Mouse (Mus musculus) myocyte (in vitro differentiated cells): ENCODE measurements around the gene Sbk1.

Experiments
- CEBPB ChIP-seq: IDR thresholded peaks from 2 replicates; pipeline ENCODE4 v1.6.1; 2011; ENCODE audit warnings: mild to moderate bottlenecking, moderate library complexity; ENCODE audit not compliant: poor library complexity, insufficient read depth, severe bottlenecking
- E2F4 ChIP-seq: IDR thresholded peaks from one replicate; pipeline ENCODE4 v1.6.1; 2011; ENCODE audit warnings: mild to moderate bottlenecking, control low read depth, moderate library complexity; ENCODE audit not compliant: insufficient read depth
- MAX ChIP-seq: IDR thresholded peaks from one replicate; pipeline ENCODE4 v1.6.1; 2011; ENCODE audit warnings: low read depth, mild to moderate bottlenecking, control low read depth
- MYOD1 ChIP-seq, 3 experiments: IDR thresholded peaks; one replicate each; pipeline ENCODE4 v1.6.1; 2011; ENCODE audit warnings: control low read depth in 2 of 3, low read depth in 2 of 3, mild to moderate bottlenecking in 2 of 3, moderate library complexity in 1 of 3; ENCODE audit not compliant: insufficient read length in 2 of 3, control insufficient read depth in 1 of 3
- MYOG ChIP-seq, 3 experiments: IDR thresholded peaks; one replicate each; pipeline ENCODE4 v1.6.1; 2011; ENCODE audit warnings: control low read depth in 2 of 3, low read depth in 2 of 3, mild to moderate bottlenecking in 2 of 3; ENCODE audit not compliant: insufficient read length in 2 of 3, control insufficient read depth in 1 of 3, insufficient read depth in 1 of 3
- POLR2A ChIP-seq: IDR thresholded peaks from one replicate; pipeline ENCODE4 v1.6.1; 2011; ENCODE audit warnings: low read depth, mild to moderate bottlenecking, control low read depth, moderate library complexity; ENCODE audit not compliant: insufficient read length
- POLR2AphosphoS2 ChIP-seq: IDR thresholded peaks from one replicate; pipeline ENCODE4 v1.6.1; 2011; ENCODE audit warnings: low read depth, control low read depth; ENCODE audit not compliant: insufficient read length
- REST ChIP-seq: IDR thresholded peaks from one replicate; pipeline ENCODE4 v1.6.1; 2011; ENCODE audit warnings: mild to moderate bottlenecking, control low read depth, moderate library complexity; ENCODE audit not compliant: insufficient read depth, insufficient read length
- SRF ChIP-seq: IDR thresholded peaks from one replicate; pipeline ENCODE4 v1.6.1; 2011; ENCODE audit warnings: low read depth; ENCODE audit not compliant: control insufficient read depth, insufficient read length
- TCF12 ChIP-seq: IDR thresholded peaks from one replicate; pipeline ENCODE4 v1.6.1; 2011; ENCODE audit warnings: mild to moderate bottlenecking, control low read depth; ENCODE audit not compliant: poor library complexity, insufficient read depth, severe bottlenecking
- TCF3 ChIP-seq: IDR thresholded peaks from one replicate; pipeline ENCODE4 v1.6.1; 2011; ENCODE audit warnings: low read depth, control low read depth; ENCODE audit not compliant: insufficient read length
- USF1 ChIP-seq: IDR thresholded peaks from one replicate; pipeline ENCODE4 v1.6.1; 2011; ENCODE audit warnings: low read depth, mild to moderate bottlenecking, control low read depth, moderate library complexity

DNA sequence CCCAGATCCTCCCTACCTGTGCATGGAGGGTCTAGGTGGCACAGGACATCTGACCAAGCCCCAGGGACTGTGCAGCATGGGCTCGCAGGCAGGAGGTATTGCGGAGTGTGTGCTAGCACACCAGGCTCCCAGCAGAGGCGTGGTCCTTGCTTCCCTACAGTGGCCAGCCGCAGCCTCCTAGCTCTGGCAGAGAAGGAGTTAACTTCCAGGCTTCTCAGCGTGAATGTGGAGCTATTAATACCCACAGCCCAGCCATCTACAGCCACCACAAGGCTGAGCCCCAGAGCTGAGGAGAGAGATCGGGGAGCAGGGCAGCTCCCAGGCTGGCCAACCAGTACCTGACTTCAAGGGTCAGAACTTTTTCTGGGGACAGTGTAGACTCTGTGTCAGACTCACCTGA lies 24.3 kb upstream of the Sbk1 start:
- TF ChIP-seq MAX (no peak), POLR2A (peak; percentile 55), TCF3 (no peak), TCF12 (no peak), MYOG (IDR thresholded peaks at IDR 0.05; ENCODE audit: control insufficient read depth in 1 of 3, insufficient read depth in 1 of 3, insufficient read length in 2 of 3, low read depth in 2 of 3) (no peak), SRF (no peak), USF1 (no peak), POLR2AphosphoS2 (peak; percentile 39), E2F4 (no peak), REST (no peak), CEBPB (no peak), MYOD1 (IDR thresholded peaks at IDR 0.05; ENCODE audit: control insufficient read depth in 1 of 3, insufficient read length in 2 of 3, low read depth in 2 of 3) (no peak)
